Mouse (Mus musculus): ENCODE measurements at regions not wholly inside any gene's neighbourhood (a gene's known extent, or its start where the extent isn't known, plus 50 kb on each side); places are given as distances from the start of the nearest gene placed in this dataset.

GRCm38 (mm10) chr11:86428926-86429325 is 55.5 kb upstream of the Rnft1 start:
- TF ChIP-seq EP300 (IDR thresholded peaks at IDR 0.05; ENCODE audit: low read depth) (no peak), CTCF (IDR thresholded peaks at IDR 0.05; ENCODE audit: low read depth) (no peak)

All from liver, postnatal 0 days (tissue).